Mouse (Mus musculus) fat pad, adult 2 months (tissue): ENCODE results near the gene Camkmt.

Experiments used
- DNase-seq: peaks from one replicate; pipeline ENCODE4 v3.0.0-alpha.2; 2011; ENCODE audit warnings: low read depth, low spot score; ENCODE audit errors: extremely low read depth

Gene Camkmt

GRCm38 (mm10) chr17:85163272-85163610, 72.9 kb downstream of the Camkmt start:
- DNase-seq, result no peak

- no peak for DNase-seq
Observed at GRCm38 (mm10) chr17:85168761-85169160, 78.4 kb downstream of the Camkmt start.

- no peak for DNase-seq
Observed at GRCm38 (mm10) chr17:85170541-85171255, 80.3 kb downstream of the Camkmt start.

DNA sequence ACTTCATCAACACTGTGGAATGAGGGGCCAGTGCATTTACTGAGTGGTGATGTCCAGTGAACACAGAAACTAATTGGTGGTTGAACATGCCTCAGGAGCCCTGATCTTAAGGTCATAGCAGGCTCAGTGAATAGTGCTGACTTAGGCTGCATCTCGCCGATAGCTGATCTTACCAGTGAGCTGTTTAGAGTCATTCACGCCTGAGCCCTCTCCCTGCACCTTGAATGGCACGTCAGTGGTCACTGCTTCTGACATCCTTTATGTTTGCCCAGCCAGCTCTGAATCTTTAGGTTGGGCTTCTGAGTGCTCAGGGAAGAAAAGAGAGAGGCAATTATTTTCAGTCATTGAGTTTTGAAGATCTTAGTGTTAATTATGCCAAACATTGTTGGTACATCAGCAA, 81.6 kb downstream of the Camkmt start:
- DNase-seq, result no peak

DNA sequence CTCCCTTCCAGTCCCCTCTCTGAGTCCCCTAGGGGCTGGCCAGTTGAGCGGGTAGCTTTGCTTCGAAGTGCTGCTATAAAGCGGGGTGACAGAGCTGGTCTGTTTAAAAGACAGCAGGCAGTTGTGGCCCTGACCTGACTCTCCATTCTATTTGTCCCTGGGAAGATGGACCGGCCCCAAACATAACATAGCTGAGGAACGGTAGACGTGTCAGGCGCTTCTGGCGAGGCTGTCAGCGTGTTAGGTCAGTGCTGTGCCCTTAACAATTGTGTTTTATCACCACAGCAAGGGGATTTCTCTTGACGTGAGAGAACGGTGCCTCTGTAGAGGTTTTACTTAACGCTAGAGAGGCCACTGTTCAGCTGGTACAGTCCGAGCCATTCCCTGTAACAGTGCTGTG, 86.9 kb downstream of the Camkmt start:
- DNase-seq, result no peak

- DNase-seq, result no peak
Observed at GRCm38 (mm10) chr17:85180471-85181060, 90.2 kb downstream of the Camkmt start.

DNA sequence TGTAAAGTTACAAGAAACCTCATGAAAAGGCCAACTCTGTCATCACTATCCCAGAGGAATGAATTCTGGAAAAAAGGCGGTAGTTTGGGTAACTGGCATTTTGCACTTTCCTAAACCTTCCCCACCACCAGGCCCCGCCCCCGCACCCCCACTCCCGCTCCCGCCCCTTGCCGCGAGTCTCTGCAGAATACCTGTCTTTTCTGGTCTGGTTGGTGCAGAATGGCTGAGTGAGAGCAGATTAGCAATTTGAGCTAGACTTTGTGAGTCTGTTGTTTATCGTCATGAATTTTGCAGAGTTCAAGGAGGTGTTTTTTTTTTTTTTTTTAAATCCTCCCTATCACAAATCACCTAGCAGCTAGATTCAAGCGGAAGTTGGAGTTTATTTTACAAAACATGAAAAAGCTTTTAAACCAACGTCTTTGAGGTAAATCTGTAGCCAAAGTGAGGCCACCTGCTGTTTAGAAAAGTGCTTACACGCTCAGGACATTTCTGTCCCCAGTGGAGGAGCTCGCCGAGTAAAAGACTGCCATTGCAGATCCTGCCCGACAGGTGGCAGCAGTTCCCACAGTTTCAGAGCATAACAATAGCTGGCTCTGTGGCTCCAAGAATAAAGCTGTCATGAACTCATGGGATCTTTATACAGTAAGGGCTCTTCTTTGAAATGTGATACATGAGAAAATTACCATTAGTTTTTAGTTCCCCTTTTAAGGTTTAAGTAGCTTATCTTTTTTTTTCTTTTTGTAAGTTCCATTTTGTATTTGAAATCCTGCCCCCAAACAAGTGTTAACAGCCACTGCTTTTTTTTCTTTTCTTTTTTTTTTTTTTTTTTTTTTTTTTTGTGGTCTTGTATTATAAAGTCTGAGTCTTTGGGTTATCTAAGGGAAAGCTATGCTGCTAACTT, 99.1 kb downstream of the Camkmt start:
- DNase-seq, result peak; percentile 7

DNA sequence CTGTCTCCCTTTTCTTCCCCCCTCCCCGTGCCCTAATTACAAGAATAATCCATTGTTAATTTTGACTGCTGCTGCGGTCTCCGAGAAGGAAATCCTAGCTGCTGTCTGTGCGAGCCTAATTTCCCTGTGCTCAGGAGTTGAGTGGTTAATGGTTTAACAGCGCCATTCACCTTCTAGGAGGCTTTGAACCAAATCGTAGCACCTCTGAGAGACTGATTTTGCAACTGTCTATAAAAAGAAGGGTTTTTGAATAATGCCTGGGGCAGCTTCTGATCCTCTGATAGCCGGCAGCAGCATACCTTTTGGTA, 99.7 kb downstream of the Camkmt start:
- DNase-seq, result no peak

GRCm38 (mm10) chr17:85193294-85193693, 102.9 kb downstream of the Camkmt start:
- DNase-seq, result no peak

DNA sequence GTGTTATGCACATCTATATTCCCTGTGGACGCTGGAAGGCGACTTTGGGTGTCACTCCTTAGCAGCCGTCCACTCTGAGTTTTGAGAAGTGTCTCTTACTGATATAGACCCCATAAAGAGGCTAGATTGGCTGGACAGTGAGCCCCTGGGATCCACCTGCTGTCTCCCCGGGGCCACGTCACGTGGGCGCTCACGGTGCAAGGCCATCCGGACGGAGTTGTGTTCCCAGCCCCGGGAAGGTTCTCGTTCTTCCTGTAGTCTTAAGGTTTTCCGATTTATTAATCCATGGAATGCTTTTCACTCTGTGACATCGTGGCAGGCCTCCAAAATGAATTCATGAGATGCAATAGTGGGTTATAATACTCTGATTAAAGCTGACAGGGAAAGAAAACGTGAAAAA, 108.4 kb downstream of the Camkmt start:
- DNase-seq, result no peak

DNA sequence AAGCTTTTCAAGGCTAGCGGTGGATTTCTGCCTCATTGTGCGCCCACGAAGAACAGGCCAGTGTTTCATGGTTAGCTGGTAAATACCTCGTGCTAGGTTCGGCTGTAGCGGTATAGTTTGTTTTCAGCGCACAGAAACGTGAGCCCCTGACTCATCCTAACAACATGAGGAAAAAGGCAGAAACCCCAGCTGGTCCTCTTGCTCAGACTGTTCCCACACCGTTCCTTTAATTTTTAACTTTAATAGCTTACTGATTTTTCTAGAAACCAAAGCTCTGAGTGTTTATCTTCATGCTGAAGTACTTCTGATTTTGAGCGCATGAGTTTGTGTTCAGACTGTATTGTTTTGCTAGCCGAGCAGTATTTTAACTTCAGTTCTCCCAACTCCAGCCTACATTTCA, 109.0 kb downstream of the Camkmt start:
- DNase-seq, result no peak

- DNase-seq, result no peak
Observed at GRCm38 (mm10) chr17:85218054-85218453, 127.7 kb downstream of the Camkmt start.

- no peak for DNase-seq
Observed at GRCm38 (mm10) chr17:85242109-85242508, 151.8 kb downstream of the Camkmt start.

DNA sequence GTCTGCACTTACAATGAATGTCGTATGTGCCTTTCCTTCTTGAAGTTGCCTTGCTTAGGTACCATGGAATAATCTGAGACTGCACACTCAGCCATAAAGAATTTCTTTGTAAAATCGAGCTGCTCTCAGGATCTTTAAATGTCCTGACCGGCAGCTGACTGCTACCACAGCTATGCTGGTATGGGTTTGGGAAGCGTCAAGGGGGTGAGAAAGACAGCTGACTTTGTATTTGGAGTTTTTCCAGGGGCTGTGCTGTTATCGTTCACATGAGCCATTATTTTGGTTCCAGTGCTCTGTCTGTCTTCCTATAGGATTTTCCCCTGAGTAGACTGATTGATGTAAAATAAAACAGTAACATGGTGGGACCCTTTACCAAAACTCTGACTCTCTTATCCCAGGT, 158.6 kb downstream of the Camkmt start:
- no peak for DNase-seq

GRCm38 (mm10) chr17:85249744-85250143, 159.4 kb downstream of the Camkmt start:
- DNase-seq, result no peak

DNA sequence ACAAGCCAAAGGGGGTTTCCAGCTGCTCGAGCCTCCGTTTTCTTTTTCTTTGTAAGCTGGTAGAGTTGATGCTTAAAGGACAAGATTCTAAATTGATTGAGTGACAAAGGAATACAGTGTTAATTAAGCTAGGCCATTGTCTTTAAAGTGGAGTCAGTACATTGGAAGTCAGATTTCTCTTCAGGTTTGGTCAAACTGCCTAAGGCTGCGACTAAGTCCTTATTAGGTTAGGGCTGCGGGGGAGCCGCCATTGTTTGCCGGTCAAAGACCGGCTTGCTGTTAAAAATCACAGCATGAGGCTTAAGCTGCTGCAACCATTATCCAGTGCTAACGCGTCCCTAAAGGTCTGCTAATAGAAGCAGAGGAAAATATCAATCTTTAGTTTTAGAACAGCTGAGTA, 166.6 kb downstream of the Camkmt start:
- DNase-seq, result no peak

GRCm38 (mm10) chr17:85257348-85257747, 167.0 kb downstream of the Camkmt start:
- DNase-seq, result no peak

- DNase-seq, result no peak
Observed at GRCm38 (mm10) chr17:85258703-85259341, 168.5 kb downstream of the Camkmt start.

- DNase-seq, result no peak
Observed at GRCm38 (mm10) chr17:85266831-85267422, 176.6 kb downstream of the Camkmt start.

DNA sequence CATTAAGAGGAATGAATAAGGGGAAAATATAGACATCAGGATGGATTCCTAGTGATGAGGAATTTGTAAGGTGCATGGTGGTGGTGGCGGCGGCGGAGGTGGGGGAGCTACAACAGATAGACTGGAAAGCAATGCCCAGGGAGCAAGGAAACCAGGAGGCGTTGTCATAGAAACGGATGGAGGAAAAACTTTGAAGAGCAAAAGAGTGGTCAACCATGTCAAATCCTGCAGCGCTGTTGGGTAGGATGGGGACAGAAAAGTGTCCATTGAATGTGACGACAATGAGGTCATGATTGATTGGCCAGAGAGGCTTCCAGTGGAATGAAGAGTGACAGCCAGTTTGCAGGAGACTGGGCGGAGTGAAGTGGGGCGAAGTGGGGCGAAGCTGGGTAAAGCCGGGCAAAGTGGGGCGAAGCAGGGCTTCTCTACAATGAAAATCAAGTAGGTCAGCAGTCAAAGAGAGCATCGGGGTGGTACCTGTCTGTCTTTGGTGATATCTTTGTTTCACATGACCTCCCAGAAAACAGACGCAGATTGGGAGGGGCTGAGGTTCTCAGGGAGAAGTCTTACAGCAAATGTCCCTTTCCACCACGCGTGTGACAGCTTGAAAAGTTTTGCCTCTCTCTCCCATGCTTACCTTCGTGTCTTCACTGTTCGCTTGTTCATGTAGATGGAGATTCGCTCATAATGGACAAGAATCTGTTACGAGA, 181.3 kb downstream of the Camkmt start:
- no peak for DNase-seq

- DNase-seq, result no peak
Observed at GRCm38 (mm10) chr17:85279720-85280119, 189.4 kb downstream of the Camkmt start.
